Mouse (Mus musculus) erythroblast, embryonic 14.5 days (primary cell): ENCODE data around the gene Ppp4r3b.

Source experiments
- GATA1 ChIP-seq: IDR thresholded peaks from 2 replicates; pipeline ENCODE4 v1.6.1; 2012; ENCODE audit warnings: low read length, inconsistent platforms, mixed read lengths
- TAL1 ChIP-seq: IDR thresholded peaks from 3 replicates; pipeline ENCODE4 v1.6.1; 2012; ENCODE audit warnings: low read length, inconsistent platforms, mixed read lengths

- TF ChIP-seq GATA1 (no peak), TAL1 (no peak)
These were observed 42.8 kb upstream of the Ppp4r3b start for GRCm38 (mm10) chr11:29129862-29130384.
